Mouse (Mus musculus): Measurements from ENCODE around the gene Sp2.

The Sp2 gene

DNA sequence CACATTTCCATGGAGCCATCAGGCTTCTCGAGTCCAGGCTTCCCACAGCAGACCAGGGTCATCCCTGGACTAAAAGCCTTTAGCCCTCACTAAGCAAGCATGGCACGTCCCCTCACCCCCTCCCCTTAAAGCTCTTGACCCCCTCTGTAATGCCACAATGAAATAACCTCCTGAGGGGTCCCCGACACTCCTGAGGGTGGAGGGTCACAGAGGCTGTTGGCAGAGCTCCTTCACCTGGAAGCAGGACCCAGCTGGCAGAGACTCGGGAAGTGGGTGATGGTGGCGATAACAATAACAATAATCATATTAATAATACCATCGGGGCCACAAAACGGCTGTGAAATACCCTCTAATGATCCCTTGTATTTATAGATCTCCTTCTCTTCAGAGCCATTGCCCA lies at the start of gene Sp2:
Gene Sp2, minus strand, starts transcription at position 101 of the 400 bp plus-strand sequence.
- DNase-seq (ENCODE audit: low read depth, low spot score) = no peak

DNA sequence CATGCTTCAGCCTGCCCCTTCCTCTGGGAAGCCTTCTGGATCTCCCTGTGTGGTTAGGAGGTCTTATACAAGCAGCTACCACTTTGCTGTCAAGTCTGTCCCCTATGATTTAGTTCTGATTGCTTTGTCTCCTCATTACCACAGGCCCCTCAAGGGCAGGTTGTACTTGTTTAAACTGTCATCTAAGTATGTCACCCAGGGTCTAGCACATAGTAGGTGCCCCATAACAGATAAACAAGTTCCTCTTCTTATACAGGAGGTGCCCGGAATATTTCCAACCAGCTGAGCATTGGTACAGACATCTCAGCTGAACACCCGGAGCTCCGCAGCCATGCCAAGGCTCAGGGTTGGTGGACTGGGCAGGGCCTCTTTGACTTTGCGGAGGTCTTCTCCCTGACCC lies 49.7 kb upstream of the Sp2 start:
- DNase-seq (ENCODE audit: low read depth, low spot score) = no peak

DNA sequence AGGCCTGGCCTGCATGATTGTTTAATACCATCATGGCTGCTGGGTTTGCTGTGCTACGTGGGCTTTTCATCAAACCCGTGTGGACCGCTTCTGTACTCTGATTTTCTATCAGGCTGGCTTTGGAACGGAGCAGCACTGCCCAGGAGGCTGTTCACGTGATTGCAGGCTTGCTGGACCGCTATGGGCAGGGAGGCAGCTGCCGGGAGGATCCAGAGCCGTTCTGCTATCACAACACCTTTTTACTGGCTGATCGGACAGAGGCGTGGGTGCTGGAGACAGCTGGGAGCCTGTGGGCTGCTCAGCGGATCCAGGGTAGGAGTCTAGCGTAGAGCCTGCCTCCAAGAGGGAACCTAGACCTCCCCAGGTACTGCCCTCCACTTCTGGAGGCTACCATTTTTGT lies 49.2 kb upstream of the Sp2 start:
- DNase-seq (ENCODE audit: low read depth, low spot score) = no peak

DNA sequence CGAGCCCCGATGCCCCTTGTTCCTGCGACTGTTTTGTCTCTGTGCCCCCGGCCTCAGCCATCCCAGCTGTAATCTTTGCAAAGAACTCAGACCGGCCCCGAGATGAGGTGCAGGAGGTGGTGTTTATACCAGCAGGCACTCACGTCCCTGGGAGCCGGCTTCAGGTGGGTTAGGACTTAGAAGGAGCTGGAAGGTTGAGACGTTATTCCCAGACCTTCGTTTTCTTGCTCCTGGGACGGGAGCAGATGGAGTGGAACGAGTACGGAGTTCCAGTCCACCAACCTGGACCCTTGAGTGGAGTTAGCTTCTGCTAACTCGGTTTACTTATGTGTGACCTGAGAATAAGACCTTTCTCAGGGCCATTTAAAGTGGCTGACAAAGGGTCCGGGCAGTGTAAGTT lies 47.7 kb upstream of the Sp2 start:
- DNase-seq (ENCODE audit: low read depth, low spot score) = no peak

DNA sequence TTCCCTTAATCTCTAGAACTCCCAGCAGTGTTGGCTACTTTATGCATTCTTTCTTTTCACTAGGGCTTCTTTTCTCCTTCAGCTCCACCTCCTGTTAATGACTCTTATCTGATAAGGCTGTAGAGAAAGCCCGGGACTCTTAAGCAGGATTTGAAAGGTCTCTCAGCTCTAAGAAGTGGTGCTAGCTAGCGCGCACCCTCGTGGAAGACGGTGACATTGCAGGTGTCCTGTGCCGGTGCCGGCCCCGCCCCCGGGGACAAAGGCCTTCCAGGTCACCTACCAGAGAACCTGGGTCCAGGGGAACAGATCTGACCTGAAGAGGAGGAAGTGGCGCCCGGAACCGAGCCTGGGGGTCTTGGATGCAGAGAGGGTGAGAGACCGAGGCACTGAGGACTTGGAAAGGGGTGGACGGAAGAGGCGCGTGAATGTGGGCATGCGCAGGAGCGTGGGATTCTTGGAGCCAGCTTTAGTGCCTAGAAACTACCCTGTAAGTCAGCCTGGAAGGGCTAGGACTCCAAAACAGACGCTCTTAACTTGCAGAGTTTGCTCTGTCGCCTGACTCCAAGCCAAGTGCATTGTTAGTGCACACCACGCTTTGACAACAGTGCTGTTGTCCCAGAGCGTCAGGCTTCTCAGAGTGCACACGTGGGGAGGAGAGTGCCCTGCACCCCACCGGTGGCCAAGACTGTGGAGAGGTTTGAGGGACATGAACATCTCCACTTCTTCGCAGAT lies 47.1 kb upstream of the Sp2 start, which contains the start of gene Scrn2:
Gene Scrn2, plus strand, starts transcription at position 253 of the 732 bp plus-strand sequence.
- peak; percentile 73 for DNase-seq (ENCODE audit: low read depth, low spot score)

DNA sequence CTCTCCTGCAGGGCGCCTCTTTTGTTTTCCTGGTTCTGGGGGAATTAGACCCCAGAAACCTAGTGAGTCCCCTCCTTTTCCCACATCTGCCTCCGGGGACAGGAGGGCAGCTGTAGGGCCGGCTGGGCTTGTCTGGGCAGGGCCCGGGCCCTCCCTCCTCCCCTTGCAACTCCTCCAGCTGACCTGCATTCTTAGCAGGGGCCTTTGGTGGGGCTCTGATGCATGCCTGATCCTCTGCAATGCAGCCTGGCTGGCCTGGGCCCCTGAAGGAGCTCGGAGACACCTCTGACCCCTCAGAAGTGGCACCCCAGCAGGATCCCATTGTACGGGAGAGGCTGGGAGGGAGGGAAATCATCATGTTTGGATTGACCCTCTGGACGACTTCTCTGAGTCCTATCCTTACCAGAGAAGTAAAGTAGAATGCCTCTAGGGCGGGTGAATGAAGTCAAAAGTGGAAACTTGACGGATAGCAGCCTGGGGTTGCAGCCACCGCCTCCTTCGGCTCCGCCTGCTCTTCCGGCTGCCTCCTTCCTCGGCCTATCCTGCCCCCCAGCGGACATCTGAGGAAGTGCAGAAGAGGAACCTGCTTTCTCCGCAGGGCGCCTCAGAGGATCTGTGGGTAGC lies 43.1 kb upstream of the Sp2 start:
- peak; percentile 81 for DNase-seq (ENCODE audit: low read depth, low spot score)

DNA sequence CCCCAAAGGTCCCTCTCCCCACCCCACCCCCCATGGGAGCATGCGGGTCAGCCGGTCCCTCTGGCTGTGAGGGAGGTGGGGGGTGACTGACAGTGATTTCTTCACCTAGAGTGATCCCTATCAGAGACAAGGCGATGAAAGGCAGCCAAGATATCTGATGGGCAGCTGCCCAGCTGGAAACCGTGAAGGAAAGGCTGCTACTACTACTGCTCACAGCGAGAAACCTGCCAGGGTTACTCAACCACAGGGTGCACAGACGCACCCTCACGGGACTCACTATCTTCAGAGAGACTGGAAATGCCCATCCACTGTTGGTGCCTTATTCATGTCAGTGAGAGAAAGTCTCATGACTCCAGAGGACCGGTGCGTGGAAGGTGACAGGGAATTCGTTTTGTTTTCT lies 42.2 kb upstream of the Sp2 start:
- no peak for DNase-seq (ENCODE audit: low read depth, low spot score)

DNA sequence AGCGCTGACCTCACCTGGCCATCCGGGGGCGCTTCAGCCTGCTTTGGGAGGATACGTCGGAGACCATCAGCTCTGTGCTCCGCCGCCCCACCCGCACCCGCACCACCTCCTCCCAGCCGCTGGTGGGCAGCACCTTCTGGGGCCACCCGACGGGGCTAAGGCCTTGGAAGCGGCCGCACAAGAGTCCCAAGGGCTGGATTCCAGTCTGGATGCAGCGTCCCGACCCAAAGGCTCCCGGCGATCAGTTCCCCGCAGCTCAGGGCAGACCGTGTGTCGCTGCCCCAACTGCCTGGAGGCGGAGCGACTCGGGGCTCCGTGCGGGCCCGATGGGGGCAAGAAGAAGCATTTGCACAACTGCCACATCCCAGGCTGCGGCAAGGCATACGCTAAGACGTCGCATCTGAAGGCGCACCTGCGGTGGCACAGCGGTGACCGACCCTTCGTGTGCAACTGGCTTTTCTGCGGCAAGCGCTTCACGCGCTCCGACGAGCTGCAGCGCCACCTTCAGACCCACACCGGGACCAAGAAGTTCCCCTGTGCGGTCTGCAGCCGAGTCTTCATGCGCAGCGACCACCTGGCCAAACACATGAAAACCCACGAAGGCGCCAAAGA lies 39.2 kb upstream of the Sp2 start:
- peak; percentile 34 for DNase-seq (ENCODE audit: low read depth, low spot score)

DNA sequence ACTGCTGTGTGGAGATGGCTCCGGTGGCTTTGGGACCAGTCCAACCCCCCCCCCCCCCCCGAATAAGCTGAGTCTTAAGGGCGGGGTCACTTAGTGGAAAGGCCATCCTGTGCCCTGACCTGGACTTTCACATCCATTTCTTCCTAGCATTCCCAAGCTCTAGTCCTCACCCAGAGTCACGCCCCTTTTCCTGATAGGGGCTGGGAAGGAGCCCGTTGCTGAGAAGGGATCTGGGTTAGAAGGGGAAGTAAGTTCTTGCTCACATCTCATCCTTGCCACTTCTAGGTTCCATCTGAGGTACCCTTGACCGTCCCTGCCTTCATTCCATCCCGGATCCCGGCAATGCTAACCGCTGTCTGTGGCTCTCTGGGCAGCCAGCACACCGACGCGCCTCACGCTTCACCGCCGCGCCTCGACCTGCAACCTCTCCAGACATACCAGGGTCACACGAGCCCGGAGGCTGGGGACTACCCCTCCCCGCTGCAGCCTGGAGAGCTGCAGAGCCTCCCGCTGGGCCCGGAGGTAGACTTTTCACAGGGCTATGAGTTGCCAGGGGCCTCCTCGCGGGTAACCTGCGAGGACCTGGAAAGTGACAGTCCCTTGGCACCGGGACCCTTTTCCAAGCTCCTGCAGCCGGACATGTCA lies 38.5 kb upstream of the Sp2 start:
- no peak for DNase-seq (ENCODE audit: low read depth, low spot score)

DNA sequence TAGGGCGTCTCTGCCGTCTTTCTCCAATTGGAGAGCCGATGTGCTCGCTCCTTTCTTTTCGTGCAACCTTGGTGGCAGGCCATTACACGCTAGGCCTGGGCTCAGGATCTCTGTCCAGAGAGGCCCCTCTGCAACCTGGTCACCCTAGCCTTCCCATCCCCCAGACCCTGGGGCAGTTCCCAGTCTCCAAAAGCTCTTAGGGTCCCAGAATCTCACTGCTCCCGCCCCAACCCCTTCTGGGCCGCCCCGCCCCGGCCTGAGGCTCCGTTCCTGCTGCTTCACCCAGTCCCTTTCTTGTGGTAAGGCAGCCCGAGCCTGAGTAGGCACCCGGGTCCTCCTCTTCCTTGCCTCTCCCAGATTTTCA lies 36.6 kb upstream of the Sp2 start:
- DNase-seq (ENCODE audit: low read depth, low spot score) = no peak

DNA sequence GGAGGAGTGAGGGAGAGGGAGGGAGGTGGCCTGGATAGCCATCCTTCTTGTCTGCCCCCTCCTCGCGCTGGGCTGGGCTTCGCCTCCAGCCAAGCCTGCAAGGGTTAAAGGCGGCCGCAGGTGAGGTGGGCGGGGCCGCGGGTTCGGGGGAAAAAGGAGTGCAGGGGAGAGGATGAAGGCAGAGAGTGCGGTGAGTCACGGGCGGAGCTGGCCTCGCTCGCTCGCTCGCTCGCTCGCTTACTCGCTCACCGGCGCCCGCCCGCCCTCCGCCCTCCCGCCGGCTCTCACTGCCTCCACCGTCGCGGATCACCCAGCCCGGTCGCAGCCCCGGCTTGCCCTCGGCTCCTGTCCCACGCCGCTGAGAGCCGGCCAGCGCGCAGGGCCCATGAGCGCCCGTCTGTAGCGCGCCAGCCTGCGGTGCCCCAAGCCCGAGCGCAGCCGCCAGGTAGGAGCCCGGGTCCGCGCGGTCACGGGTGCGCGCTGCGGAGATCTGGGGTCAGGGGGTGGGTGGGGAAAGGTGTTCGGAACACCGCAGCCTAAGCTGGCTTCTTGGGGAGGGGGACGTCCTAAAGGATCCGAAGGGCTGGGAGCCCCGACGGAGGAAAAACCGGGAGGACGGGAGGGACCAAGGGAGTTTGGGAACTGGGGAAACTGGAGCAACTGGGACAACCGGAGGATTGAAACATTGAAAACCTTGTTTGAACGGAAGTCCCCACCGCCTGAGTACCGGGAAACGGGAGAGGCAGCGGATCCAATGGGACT lies 36.0 kb upstream of the Sp2 start:
- DNase-seq (ENCODE audit: low read depth, low spot score) = no peak

DNA sequence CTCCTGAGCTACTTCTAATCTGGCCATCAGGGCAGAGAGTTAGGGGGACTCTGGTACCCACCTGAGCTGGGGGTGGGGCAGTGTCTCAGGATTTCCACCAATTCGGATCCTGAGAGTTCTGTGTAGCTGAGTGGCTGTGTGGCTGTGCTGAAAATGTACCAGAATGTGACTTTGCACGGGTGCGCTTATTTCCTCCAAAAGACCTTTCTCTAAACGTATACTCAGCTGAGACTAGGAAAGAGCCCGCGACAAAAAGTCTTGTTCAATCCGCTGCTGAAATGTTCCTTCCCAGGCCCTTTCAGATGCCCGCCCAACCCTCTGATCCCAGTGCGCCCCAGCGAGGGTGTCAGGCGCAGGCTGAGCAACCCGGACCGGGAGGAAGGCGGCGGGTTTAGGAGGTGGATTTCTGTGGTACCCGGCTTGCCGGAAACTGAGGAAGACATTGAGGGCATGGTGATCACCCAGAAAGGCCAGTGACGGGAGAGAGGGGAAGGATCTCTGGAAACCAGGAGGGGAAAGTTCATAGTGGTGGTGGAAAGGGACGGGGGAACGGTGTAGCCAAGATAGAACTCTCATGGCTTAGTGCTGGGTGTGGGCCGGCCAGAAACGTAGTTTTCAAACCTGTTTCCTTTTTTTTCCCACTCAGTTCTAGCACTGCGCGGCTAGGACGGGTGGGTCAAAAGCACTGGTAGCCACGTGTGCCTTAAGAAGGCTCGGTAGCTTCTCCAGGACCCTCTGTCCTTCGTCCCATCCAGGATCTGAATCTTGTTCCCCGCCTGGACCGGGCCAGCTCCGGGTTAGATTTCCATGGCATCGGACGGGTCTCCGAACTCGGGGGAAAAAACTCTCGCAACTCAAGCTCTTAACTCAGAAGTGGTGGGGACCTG lies 35.2 kb upstream of the Sp2 start:
- DNase-seq (ENCODE audit: low read depth, low spot score) = no peak

DNA sequence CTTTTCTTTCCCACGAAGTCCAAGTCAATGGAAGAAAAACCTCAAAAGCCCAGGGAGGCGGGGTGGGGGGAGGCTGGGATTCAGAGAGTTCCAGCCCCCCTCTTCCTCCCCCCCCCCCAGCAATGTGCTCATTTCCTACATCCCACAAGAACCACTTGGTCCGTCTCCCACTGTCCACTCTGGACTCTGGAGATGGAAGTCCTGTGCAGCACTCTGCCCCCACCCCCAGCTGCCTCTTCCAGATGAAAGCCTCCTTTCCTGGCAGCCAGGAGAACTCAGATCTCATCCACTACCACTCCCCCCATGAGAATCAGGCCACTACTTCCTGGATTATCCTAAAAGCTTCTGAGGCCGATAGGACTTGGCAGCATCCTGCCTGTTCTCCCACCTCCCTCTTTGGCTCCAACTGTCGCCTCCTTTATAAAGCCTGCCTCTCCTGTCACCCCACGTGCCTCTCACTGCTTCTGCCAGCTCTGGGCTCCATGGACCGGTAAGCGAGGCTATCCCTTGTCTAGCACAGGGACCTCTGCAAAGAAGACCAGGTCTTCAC lies 30.4 kb upstream of the Sp2 start, which contains the start of gene Sp6:
Gene Sp6, plus strand, starts transcription at position 274 of the 550 bp plus-strand sequence.
- no peak for DNase-seq (ENCODE audit: low read depth, low spot score)

DNA sequence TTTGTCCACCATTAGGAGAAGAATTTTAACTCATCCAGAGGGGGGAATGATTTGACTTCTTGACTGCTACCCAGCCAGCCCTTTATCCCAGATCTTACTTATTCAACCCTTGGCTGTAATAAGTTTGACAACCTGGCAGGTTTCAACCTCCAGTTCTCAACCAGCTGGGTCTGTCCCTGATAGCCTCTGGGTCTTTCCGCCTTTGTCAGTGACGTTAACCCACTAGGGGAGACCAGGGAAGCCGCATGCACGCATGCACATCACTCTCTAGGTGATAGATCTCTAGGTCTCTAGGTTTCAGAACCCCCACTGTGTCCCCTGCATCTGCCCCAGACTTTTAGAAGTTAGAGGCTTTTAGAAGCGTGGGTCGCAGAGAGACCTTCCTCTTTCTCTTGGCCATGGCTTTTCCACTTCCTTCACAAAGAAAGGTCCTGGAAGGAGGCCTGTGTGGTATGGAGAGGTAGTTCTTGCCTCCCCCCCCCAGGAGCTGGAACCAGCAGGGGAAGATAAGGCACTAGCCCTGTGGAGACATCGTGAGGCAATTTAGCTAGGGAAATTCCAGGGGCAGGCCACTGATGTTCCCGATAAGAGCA lies 26.5 kb upstream of the Sp2 start:
- no peak for DNase-seq (ENCODE audit: low read depth, low spot score)

DNA sequence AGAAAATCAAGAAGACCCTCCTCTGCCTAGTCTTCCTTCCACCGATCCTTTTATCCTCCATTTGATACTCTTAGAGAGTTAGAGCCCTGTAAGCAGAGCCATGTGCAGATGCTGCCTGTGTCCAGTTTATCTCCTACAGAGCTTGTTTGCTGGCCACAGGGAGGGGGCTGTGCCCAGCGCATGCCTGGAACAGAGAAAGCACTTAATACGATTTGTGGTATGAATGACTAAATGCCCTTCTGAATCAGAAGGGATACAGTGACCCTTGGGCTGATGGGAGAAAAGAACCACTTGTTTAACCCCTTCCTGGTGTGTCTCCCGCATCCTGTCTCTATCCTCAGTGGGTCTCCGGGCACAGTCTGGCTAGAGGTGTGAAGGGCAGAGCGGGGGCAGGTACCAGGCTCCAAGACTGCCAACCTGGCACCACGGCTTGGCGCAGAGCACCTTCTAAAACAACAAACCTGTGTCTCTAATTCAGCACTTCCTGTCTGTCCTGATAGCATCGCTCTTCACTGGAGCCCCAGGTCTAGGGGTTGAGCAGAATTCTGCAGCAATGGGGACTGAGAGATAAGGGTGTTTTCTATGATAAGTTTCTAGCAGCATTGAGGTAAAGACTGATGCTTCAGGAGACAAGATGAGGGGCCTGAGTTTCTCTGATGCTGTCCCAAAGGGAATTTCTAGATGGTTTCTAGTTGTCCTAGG lies 24.5 kb upstream of the Sp2 start:
- no peak for DNase-seq (ENCODE audit: low read depth, low spot score)

DNA sequence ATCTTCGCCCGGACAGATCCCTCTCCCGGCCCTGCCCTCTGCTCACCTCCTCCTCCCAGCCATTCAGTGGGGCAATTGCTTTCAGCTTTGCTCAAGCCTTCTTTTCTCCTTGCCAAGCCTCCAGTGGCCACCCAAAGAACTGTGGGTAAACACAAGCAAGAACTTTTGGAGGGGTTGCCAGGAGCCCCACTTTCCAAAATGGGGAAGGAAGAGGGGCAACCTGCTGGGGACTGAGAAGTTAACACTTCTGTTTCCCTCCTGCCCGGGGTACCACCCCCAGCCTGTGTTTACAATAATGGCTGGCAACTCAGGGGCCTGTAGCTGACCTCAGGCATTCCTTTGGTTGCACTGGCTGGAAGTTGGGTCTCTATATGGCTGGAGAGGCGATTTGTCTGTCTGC lies 20.4 kb upstream of the Sp2 start:
- DNase-seq (ENCODE audit: low read depth, low spot score) = no peak

DNA sequence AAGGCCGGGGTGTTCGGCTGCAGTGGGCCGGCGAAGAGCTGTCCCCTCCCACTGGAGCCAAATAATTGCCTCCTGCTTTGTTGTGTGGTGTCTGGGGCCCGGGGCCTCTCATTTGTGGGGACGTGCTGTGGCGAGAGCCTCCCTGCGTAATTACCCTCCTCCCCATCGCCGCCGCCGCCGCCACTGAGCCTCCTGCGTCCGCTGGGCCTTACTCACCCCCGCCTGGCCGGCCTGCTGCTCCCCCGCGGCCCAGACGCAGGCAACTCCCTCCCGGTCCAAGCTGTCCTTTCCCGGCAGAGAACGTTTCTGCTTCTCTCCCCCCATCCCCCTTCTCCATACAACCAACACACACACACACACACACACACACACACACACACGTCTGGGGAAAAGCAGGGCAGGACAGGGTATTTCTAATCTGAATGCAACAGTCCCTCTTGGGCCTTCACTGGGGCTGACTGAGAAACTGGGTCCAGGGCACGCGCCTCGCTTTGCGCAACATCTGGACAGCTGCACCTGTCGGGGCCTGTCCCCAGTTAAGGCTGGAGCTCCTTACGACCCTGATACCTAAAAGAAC lies 14.7 kb upstream of the Sp2 start:
- DNase-seq (ENCODE audit: low read depth, low spot score) = no peak

DNA sequence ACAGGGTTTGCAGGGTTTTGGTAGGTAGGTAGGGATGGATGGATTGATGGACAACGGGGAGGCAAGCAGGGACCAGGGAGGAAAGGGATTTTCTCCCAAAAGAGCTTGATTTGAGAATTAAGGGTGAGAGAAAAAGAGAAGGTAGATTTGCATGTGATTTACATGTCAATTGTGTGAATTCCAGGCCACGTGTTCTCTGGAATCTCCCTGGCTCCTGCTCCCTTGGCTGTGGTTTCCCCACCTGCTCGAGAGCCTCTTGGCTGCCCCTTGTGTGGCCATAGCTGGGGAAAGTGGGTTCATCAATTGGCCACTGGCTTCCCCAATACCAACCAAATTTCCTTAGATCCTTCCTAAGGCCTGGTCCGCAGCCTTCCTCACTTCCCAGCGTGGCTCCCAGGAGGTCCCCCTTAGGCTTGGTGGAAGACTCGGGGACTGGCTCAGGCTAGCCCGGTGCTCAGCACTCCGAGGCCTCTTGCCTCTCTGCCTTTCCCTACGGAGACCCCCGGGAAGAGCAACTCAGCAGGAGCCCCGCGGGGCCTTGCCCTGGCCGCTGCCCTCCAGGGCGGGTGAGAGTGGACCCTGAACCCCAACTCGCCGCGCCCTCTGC lies 14.1 kb upstream of the Sp2 start:
- DNase-seq (ENCODE audit: low read depth, low spot score) = no peak
